Mouse (Mus musculus) small intestine, adult 2 months (tissue): ENCODE results near the gene Fbxo17.

Source experiments
- CTCF ChIP-seq: fragments of 200-500 bp; IDR thresholded peaks from 2 replicates; pipeline ENCODE4 v1.5.1; 2012; ENCODE audit warnings: low read depth, mild to moderate bottlenecking, control low read depth, inconsistent platforms, low read length, moderate library complexity, mixed read lengths; ENCODE audit not compliant: insufficient replicate concordance, insufficient read length; ENCODE audit errors: extremely low read depth
- POLR2A ChIP-seq: fragments of 200-500 bp; IDR thresholded peaks from 2 replicates; pipeline ENCODE4 v1.6.1; 2012; ENCODE audit warnings: low read depth, mild to moderate bottlenecking, control low read depth, inconsistent platforms, low read length, moderate library complexity

DNA sequence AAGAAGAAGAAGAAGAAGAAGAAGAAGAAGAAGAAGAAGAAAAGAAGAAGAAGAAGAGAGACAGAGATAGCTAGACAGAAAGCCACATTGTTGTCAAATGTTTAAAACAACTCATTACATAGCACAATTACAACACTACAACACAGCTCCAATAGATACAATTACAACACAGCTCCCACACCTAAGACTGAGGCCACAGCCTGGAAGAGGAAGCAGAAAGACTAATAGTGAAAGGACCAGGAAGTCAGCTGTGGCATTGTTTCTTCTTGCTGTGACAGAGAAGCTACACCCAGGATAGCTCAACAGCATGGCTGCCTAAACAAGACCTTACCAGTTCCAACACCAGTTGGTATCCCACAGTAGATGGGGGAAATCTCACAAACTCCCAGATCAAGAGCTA, 7.2 kb upstream of the Fbxo17 start:
- TF ChIP-seq POLR2A (no peak), CTCF (no peak)
